Mouse (Mus musculus) E14TG2a.4 (cell line): Measurements from ENCODE around the gene Slc22a27.
"Not testable (repeated sequence)": the region's sequence is repeated elsewhere in the genome, so short reads cannot be mapped to it uniquely, and the experiment has no call there.

ENCODE experiments used
- CTCF ChIP-seq: conservative IDR thresholded peaks from 2 replicates; pipeline ENCODE4 v1.5.1; 2014; ENCODE audit warnings: low read length
- NANOG ChIP-seq: IDR thresholded peaks from 2 replicates; pipeline ENCODE4 v1.6.1; 2014; ENCODE audit warnings: borderline replicate concordance, low read length, mixed read lengths
- POU5F1 ChIP-seq: IDR thresholded peaks from 2 replicates; pipeline ENCODE4 v1.6.1; 2014; ENCODE audit warnings: low read length, borderline replicate concordance

DNA sequence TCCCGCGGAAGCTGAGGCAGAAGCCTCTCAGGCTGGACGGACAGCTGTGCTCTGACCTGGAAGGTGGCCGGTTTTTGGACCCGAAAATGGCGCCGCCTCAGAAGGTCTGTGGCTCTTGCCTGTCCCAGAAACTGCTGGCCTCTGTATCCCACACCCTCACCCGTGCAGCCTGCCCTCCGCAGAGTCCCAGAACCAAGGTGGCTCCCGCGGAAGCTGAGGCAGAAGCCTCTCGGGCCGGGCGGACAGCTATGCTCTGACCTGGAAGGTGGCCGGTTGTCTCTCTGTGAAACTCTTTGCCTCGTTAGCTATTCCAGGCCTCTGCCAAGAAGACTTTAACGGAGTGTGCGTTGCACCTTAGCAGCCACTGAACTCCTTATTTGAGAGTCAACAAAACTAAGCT, 26.4 kb downstream of the Slc22a27 start:
- not testable (repeated sequence) for TF ChIP-seq CTCF, NANOG, POU5F1
